Comparison of ENCODE assay signal across 23 mouse cellular contexts in the genomic region with DNA sequence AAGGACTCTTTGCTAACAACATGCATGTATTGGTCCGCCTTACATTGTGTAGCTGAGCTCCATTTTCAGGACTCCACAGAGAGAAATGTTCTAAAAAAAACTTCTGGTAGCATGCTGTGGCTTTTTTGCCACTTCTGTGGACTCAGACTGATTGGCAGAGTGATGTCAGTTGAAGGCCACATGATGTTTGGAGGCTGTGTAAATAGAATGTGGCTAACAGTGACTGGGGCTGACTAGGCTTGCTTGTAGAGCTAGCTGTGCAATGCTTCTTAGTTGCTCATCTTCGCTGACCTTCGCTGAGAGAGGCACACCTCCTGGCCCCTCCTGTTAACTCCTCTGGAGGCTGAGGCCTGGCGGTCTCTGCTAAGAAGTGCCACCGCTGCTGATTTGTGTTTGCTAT.
DNase-seq lines count a peak whose midpoint lies in the region; ATAC-seq and TF ChIP-seq lines count a peak whose summit lies in the region.
"Had no signal": no experiment of that assay in that cellular context is flagged by ENCODE, and none has a peak within 500 bp of the region (broad histone marks: within the 10 kb centered on the region; RNA-seq: fewer than 3 reads in every experiment).

No protein-coding gene starts in this region.

- peak; percentile 66 for ATAC-seq in liver, embryonic 16.5 days (ENCODE audit: low read depth)
- ATAC-seq: activated CD4-positive, CD25-positive, alpha-beta regulatory T cell, adult 4 months; CD4-positive, CD25-positive, alpha-beta regulatory T cell, adult 4 months; forebrain, embryonic 13.5 days; forebrain, embryonic 15.5 days; Patski had no signal

- peak; percentile 7 for DNase-seq in liver, adult 2 months (ENCODE audit: extremely low read depth, low read depth, low spot score)
- no peak for DNase-seq in liver
- DNase-seq in right cerebral cortex, adult 18-20 months = no peak
- DNase-seq in yolk sac, embryonic 10.5 days (ENCODE audit: low spot score) = no peak
- DNase-seq: adrenal gland, adult 8-10 months; adrenal gland, postnatal 14 days; adrenal gland, postnatal 36 days; B cell, adult 2 months; cerebellum, adult 11-12 months; cerebellum, adult 2 months; cerebellum, adult 9-10 months; cerebellum, postnatal 10 days; cerebellum, postnatal 25 days had no signal

- WGBS in liver, adult 2 months = 56% methylated on average over 5 of the region's 5 CpGs
- 76% methylated on average over 5 of the region's 5 CpGs for WGBS in liver, embryonic 16.5 days (ENCODE audit: insufficient replicate concordance)

- no peak for TF ChIP-seq POLR2A in liver, adult 2 months (IDR thresholded peaks at IDR 0.05; ENCODE audit: extremely low read depth, insufficient read depth, low read length)

- 0 out of 2 replicates have a peak, but pooled peaks cover 4% of the 10 kb centered on the region for H3K4me1 ChIP-seq in liver, adult 2 months (ENCODE audit: control insufficient read depth, insufficient read depth, low read length)
- H3K4me1 ChIP-seq in liver, embryonic 16.5 days (ENCODE audit: control insufficient read depth, low read depth, low read length) = no peaks in the 10 kb centered on the region

- H3K4me3 ChIP-seq in liver, adult 2 months (ENCODE audit: insufficient read depth, low read depth, low read length) = no peak overlapping the region
- no peak overlapping the region for H3K4me3 ChIP-seq in liver, embryonic 16.5 days (ENCODE audit: low read depth, low read length)
- H3K4me3 ChIP-seq: embryonic facial prominence, embryonic 10.5 days; embryonic facial prominence, embryonic 12.5 days; forebrain, embryonic 13.5 days; forebrain, embryonic 15.5 days had no signal

- no peaks in the 10 kb centered on the region for H3K36me3 ChIP-seq in liver, adult 2 months (ENCODE audit: control insufficient read depth, insufficient read depth, low read length)
- no peaks in the 10 kb centered on the region for H3K36me3 ChIP-seq in liver, embryonic 16.5 days (ENCODE audit: control insufficient read depth, insufficient read depth)
- H3K36me3 ChIP-seq: forebrain, embryonic 15.5 days; G1E had no signal

- no peaks in the 10 kb centered on the region for H3K27me3 ChIP-seq in liver, adult 2 months (ENCODE audit: control insufficient read depth, insufficient read depth, low read length)
- no peaks in the 10 kb centered on the region for H3K27me3 ChIP-seq in liver, embryonic 16.5 days (ENCODE audit: control insufficient read depth, insufficient read depth, low read depth, low read length)
- H3K27me3 ChIP-seq: CH12.LX; embryonic facial prominence, embryonic 12.5 days; forebrain, embryonic 13.5 days; forebrain, embryonic 15.5 days; Patski had no signal

- H3K4me2 ChIP-seq in liver, embryonic 16.5 days (ENCODE audit: low read depth, low read length) = no peak overlapping the region
- H3K4me2 ChIP-seq: embryonic facial prominence, embryonic 12.5 days; forebrain, embryonic 13.5 days; forebrain, embryonic 15.5 days had no signal

- no peak overlapping the region for H3K9ac ChIP-seq in liver, adult 2 months (ENCODE audit: low read depth, low read length)
- no peak overlapping the region for H3K9ac ChIP-seq in liver, embryonic 16.5 days (ENCODE audit: low read depth, low read length)
- H3K9ac ChIP-seq: embryonic facial prominence, embryonic 12.5 days; forebrain, embryonic 13.5 days; forebrain, embryonic 15.5 days had no signal

- H3K79me2 ChIP-seq in liver, adult 2 months (ENCODE audit: control insufficient read depth, insufficient read depth, low read length) = 0 out of 2 replicates have a peak, but pooled peaks cover 2% of the 10 kb centered on the region

- no peak overlapping the region for H3K27ac ChIP-seq in liver, adult 2 months (replicated peaks; ENCODE audit: insufficient read depth, low read depth, low read length)
- no peak overlapping the region for H3K27ac ChIP-seq in liver, embryonic 16.5 days (ENCODE audit: low read length)
- H3K27ac ChIP-seq: embryonic facial prominence, embryonic 10.5 days; embryonic facial prominence, embryonic 12.5 days; forebrain, embryonic 13.5 days; forebrain, embryonic 15.5 days had no signal

- TF ChIP-seq CTCF in liver, adult 2 months (IDR thresholded peaks at IDR 0.05; ENCODE audit: low read depth, low read length) = no peak

- no peaks in the 10 kb centered on the region for H3K9me3 ChIP-seq in liver, embryonic 16.5 days (replicated peaks; ENCODE audit: control insufficient read depth, low read length)
- H3K9me3 ChIP-seq: embryonic facial prominence, embryonic 12.5 days; forebrain, embryonic 13.5 days; forebrain, embryonic 15.5 days; G1E had no signal
